Mouse (Mus musculus) lung, adult 18-20 months (tissue): ENCODE data around the gene Thsd7b.

ENCODE experiments used
- DNase-seq, 2 experiments: peaks; one replicate each; pipeline ENCODE4 v3.0.0; 2022; ENCODE audit warnings: mixed read lengths in 2 of 2

Thsd7b gene

DNA sequence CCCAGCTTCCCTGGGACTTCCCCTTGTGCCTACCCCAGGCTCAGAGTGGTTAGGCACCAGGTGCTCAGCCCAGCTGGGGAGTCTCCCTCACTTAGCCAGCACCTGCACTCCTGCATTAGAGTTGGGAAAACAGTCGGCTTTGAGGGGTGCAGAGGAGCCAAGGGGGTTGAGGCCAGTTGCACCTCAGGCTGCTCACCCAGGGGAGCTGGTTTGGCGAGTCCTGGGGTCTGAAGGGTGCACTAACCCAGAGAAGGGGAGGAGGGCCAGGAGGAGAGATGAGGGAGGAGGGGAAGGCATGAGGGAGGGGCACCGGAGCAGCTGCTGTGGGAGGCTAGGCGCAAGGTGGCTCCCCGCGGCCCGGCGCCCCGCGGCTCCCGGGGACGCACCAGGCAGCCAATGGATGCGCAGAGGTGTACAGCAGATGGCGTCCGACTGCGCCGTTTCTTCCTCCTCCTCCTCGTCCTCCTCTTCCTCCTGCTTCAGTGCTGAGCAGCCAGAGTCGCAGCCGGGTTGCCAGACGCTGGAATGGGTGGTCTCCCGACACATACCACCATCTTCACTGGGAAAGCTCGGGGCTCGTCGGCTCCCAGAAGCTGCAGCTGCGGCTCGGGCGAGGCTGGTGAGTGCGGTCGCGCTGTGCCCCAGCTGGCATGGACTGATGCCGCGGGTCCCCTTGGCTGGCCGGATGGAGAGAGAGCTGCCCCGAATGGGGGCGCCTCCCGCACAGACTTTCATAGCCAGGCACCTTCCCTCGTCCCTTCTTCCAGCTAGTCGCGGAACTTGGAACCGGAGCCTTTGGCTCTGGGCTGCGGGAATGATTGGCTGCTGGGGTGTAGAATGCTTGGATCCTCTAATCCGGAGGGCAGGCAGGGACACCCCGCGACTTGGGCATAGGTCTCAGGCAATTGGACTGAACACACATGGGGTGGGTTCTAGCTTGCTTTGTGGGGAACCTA is at the start of gene Thsd7b:
Thsd7b (plus strand) TSS at position 321 of the 956 bp plus-strand sequence.
- DNase-seq, result no peak

DNA sequence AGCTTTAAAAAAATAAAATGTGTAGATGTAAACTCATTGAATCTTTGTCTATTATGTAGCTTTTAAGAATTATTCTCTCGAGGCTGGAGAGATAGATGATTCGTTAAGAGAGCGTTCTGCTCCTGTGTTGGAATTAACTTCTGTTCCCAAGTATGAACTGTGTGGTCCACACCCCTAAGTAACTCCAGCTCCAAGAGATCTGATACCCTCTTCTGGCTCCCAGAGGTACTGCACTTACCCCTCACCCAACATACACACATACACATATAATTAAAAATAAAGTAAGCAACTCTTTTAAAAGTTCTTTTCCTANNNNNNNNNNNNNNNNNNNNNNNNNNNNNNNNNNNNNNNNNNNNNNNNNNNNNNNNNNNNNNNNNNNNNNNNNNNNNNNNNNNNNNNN is 28.8 kb upstream of the Thsd7b start:
- DNase-seq, result no peak

DNA sequence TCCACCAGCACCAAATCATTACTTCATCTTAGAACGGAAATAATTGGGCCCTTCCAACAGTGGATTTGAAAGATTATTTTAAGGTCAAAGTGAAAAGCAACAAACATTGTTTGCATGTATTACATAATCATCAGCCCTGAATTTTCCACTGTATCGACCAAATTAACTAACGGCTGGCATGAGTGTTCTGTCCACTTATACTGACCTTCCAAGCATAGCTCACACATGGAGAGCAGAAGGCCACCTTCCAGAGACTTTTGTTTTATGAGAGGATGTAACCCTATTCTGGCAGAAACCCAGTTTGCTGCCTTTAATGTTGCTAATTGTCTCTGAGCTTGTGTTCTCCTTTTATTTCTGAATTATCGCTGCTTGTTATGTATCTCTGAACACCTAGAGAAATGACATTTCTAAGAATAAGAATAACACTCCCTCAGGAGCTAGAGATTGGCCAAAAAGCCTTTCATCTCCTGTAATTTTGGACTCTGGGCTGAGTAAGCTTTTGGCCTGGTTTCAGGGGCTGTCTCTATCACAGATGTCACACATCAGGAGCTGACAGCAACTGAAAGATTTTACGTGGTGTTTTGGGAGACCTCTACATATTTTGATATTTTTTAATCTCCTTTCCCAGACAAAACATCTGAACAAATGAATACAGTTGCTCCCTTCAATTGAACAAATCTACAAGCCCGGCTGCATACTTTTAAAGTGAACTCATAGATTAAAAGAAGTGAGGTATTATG is 22.2 kb upstream of the Thsd7b start:
- peak in 1 of 2 experiments; percentile 33 for DNase-seq

DNA sequence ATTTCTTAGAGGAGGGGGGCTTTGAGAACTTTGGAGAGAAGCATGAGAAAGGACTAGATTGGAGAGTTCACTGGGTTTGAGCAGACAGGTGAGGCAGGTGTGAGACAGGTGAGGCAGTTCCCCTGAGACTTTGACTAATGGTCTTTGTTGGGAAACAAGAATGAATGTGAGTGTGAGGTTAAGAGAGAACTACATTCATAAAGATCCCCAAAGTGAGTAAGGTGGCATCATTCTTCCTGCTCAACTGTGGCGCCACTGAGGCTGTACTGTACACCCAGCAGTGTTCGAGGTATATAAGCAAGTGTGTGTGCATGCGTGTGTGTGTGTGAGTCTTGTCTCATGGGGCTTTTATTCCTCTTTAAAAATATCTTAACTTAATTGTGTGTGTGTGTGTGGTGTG is 6.4 kb upstream of the Thsd7b start:
- DNase-seq, result no peak

DNA sequence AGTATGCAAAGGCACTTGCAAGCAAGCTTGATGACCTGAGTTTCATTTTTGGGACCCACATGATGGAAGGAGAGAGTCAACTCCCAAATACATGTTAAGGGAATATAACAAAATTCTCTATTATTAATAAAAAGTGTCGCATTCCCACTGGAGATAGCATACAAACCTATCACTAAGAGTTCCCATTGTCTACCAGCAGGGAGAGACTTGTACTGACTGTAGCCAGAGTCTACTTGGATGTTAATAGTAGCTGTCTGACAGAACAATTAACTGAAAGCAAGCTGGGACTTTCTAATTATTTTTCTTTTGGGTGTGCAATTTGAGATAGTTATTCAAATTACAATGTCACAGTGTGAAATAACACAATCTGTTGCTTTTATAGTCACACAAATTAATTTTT is 31.1 kb downstream of the Thsd7b start:
- DNase-seq, result no peak

DNA sequence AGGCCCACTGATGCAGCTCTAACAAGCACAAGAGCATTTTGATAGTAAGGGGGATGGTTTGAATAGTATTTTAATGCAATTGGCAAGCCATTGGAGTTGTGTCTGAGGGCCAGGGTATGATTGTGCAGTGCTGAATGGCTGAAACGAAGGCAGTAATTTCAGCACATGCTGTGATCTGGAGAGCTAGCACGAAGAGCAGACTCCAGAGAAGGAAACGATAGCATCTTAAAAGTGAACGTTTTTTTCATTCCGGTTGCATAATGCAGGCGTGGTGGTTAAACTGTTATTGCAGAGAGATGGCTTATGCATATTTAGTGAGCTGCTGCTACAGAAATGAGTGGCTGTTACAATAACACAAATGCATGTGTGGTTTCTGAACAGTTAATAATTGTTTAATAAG is 51.3 kb downstream of the Thsd7b start:
- DNase-seq, result no peak

DNA sequence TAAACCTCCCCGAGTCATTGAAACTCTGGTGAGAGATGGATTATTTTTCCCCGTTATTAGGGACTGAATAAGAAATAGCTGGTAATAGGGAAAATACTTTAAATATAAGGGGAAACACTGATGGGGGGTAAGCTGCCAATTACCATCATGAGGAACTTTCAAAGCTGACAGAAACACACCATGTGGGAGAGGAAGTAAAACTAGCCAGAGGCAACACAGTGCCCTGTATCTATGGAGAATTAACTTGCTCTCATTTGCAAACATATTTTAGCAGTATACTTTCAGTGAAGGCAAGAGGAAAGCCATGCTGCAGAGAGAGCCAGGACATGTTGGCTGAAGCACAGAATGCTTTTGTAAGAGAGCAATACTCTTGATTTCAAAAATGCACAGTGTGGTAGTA is 51.7 kb downstream of the Thsd7b start:
- no peak for DNase-seq

DNA sequence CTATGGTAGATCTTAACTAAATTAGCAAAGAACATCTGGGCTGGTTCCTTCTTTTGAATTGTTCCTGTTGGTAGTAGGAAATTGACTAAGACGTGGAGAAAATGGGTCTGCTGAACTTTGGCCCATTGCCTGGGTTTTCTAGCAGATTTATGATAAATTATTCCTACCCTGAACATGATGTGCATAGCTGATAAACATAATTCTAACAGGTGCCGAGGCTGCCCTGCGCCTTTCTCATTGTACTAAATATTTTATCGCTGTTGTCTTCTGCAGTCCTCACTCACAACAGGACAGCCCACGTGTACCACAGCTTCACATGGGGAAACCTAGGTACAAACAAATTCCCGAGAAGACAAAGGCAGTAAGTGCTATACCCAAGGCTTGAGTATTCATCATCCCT is 83.5 kb downstream of the Thsd7b start:
- no peak for DNase-seq

DNA sequence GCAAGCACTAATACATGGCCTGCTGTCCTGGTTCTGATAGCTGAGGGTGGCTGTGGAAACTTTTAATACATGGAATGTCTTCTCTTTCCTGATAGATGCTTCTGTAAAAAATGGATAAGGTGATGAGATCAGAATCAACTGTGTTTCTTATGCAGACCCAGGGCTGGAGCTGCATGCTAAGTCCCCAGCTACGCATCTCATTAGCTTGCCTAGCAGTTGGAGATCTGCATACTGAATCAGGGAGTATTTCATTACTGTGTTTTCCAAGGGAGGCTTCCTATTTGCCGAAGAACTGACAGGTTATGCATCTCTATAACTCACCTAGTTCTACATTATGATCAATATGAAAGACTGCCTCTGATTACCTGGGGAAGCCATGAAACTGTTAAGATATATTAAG is 84.3 kb downstream of the Thsd7b start:
- no peak for DNase-seq

DNA sequence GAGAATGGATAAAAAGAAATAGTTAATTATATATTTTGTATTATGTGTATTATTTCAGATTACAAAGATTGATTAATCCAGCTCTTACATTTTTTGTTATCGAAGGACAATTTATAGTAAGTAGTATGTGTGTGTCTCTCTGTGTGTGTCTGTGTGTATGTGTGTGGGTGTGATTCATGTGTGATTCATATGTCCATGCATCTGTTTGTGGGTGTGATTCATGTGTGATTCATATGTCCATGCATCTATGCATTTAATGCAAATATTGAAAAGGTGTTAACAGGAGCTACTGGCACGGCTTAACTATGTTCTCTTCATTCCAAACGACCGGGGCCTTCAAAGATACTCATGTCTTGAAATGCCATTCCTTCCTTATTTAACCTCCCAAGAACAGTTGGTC is 90.3 kb downstream of the Thsd7b start:
- no peak for DNase-seq

DNA sequence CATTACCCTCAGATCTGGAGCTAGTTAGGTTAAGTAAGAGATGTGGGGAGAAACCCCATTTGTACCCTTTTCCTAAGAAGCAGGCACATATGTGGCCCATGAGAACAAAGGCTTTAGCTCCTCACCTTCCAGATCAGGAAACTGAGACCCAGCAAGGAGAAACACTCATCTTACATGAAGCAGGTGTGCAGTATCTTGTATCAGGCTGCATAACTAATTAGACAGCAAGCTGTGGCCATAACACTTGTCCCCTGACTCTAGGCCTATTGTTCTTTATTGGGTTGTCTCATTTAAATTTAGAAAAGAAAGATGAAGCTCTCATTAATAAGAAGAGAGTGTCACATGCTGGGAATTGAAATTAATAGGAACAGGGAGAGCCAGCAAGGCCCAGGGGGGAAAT is 91.7 kb downstream of the Thsd7b start:
- DNase-seq, result no peak

DNA sequence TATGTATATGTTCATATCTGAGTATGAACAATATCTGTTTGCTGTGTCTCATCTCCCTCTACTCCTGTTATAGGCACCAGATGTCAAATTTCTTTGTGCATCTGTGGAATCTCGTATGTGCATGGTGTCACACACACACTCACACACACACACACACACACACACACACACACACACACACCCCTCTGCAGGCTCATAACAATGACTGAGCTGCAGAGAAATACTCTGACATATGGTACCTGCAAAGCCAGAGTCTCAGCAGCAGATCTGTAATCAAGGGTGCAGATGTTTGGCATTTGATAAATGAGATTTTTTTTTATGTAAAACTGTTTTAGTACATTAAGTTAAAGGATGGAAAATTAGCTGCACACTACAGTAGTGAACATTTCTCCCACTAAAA is 92.5 kb downstream of the Thsd7b start:
- no peak for DNase-seq

DNA sequence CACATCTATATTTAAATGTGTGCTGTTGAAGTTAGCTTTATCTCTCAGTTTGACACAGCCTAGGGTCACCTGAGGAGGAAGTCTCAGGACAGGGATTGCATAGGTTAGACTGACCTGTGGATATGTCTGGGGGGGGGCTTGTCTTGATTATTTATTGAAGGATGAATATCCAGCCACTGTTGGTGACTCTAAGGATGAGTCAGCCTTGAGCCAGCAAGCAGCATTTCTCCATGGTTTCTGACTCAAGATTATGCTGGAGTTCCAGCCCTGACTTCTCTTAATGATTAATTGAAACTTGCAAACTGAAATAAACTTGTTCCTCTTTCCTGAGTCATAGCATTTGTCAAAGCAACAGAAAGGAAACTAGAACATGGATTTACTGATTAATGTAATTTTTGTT is 113.4 kb downstream of the Thsd7b start:
- DNase-seq, result no peak

DNA sequence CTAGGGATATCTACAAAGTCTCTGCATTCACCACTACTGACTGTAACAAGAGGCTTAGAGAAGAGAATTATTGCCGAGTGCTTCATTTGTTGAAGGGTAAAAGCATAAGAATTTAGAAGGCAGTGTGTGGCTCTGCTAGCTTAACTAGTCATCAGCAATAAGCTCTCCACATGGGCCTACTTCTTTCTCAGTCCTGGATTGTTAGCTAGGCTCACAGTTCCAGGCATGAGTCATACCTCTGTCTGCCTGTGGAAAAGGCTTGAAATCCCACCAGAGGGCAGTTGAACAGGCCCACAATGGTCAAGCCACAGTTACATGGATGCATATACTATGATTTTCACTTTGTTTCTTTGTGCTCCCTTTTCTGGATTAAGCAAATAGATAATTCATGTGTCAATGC is 138.5 kb downstream of the Thsd7b start:
- no peak for DNase-seq

DNA sequence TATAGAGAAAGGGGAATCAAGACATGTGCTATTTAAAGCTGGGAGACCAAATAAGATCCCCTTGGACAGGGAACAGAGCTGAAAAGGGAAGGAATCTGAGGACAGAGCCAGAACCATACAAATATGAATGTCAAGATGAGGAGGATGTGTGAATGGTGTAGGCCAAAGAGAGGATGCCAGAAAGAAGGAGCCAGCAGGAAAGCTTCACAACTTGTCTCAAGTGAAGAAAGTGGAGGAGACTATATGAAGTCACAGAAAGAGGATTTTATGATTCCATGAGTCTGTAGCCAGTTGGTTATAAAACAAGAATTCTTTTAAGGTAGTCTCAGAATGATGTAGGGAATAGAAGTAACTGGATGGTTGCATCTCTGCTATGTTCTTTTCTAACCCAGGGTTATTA is 148.5 kb downstream of the Thsd7b start:
- no peak for DNase-seq

DNA sequence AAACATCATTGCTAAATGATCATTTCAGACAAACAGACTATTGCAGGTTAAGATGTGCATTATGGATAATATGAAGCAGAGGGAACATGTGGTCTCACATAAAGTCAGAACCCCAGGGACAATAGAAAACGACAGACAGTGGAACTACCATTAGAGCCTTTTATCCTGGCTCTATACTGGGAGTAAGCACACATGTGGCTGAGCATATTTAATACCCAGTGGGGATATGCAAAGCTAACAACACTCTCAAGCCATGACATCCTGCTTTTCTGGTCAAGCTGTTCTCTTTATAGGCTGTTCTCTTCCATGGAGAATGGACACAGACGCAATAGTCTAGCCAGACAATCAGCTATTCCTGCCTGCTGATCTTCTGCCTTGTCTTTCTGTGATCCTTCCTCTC is 191.3 kb downstream of the Thsd7b start:
- DNase-seq, result no peak

DNA sequence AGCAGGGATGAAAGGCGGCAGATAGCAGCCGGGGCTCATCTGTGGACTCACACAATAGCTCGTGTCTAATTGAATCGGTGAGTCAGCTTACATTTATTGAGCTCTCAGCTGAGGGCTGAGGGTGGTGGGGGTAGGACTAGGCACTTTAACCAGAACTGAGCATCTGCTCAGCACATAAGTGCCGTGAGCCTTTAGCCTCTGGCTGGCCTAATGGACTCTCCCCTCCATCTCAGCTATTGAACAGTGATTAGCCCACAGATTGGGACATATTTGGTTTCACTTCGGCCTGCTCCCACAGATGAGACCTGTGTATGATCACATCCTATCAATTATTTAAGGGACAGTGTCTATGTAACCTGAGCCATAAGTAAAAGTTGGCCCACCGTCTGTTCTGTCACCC is 200.4 kb downstream of the Thsd7b start:
- DNase-seq, result no peak

DNA sequence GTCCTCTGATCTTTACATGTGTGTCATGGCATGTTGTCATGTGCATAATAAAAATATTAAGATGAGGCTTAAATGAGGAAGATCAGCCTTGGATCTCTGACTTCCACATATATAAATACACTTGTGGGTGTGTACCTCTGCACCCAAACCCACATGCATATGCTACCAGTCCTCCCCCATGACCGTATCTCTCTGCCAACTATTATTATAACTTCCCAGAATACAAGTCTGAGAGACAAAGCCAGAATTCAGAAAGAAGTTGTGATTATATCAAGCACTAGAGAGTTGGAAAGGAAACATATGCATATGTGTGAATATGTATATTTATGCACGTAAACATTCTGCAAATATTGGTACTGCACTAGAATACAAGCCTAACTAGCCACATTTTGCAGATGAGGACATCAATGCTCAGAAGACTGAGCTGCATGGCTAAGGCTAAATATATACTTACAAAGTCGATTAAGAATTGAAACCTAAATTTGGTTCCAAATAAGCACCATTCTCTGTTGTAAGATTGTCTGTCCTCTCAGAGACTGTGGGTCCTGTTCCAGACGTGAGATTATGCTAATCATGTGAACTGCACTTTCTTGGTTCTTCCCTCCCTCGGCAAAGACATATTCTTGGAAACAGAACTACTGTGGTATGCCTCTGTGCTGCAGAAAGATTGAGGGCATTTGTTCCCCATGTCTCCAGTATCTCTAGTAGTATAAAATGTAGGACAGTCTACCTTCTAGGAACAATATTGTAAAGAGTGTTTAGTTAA is 211.3 kb downstream of the Thsd7b start:
- DNase-seq, result no peak

DNA sequence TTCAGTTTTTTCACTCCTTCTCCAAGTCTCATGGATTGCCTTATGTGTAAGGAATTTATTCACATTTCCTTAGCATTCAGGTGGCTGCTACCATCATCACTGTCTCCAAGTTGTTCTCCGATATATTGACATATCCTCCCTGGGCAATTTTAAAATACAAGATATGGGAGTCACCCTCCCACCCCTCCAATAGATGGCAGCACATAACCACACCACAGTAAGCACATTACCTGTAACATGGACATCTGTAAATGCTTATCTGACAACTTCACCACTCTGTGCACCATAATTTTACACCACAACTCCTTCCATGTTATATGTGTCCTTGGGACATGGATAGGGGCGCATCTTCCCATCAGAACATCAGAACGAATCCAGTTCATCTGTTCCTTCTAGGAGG is 218.0 kb downstream of the Thsd7b start:
- DNase-seq, result no peak

DNA sequence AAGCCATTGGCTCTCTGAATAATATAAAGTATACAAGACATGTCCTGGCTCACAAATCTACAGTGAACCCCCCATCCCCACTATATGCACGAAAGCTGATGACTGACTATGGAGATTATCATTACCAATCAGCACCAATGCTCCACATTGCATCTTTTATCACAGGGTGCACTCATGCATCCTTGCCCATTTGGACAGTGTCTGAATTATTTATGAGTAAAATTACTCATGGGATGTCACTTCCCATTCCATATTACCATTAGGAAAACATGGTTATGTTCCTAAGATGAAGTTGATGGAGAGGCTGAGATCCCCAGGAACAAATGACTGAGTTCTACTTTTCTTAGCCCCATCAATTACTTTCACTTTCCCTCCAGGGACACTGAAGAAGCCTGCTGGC is 220.8 kb downstream of the Thsd7b start:
- DNase-seq, result no peak

DNA sequence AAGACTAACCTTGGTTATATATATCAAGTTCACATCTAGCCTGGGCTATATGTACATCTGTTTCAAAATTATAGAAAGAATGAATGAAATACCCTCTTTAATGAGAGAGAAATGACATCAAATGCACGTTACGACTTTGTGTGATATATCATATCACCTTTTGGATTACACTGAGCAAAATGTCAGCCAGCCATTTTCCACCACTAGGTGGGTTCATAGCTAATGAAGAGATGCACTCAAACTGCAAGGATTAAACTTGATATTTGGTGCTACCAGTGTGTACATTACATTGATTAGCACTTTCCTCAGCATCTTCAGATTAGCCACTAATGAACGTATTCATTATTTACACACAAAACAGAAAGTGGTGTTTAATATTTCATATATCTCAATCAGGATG is 228.6 kb downstream of the Thsd7b start:
- no peak for DNase-seq

DNA sequence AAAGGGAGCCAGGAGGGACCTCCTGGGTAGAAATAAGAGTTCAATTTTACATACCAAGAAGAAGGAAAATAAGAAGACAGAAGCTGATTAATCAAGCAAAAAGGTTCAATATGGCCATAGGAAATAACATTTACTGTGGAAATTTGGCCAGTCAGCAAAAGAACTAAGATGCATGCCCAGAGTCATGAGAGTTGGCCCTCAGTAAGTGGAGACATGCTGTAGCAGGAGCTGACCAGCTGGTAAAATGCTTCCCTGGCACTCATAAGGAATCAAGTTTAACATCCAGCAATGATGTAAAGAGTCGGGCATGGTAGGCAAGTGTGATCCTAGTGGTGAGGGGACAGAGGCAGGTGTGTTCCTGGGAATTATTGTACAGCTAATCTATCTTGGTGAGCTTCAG is 243.3 kb downstream of the Thsd7b start:
- no peak for DNase-seq

DNA sequence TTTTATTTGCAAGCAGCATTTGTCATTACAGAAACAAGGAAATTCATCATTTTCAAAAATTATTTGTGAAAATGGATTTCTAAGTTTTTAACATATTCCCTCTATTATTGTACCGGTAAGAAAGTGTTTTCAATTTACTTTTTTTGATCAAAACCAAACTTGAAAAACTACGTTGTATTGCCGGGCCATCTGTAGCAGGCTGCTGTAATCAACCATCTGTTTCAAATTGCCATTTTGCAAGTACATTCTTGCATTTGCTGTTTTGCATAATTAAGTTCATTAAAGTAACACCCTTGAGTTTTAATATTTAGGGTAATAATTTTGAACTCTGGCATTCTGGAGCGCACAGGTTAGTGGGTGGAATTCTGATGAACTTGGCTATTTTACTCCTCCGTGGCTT is 246.6 kb downstream of the Thsd7b start:
- DNase-seq, result no peak

DNA sequence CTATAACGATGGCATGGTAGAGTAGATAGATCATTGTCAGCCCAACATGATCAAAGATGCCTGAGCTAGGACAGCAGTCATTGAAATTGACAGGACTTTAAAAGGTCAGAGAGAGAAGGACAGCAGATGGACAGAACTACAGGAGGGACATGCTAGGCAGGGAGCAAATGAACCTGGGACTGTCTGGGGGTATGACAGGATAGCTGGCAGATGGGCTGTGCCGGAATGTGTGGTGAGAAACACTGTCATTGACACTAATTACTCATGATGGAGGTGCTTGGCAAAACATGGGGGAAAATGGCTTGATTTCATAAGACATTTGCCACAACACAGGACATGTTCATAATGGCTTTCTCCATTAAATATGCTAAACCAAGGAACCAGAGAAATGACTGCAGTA is 253.9 kb downstream of the Thsd7b start:
- no peak for DNase-seq
